Mouse (Mus musculus): ENCODE results near the gene Gm20683. TPM values are rescaled to one million over a fixed set of nuclear protein-coding genes. Genes with fewer than 3 reads are reported as not detected.
A peak's percentile ranks its signal among the peaks of the same experiment; 100 is the strongest.

Gene Gm20683
- polyA plus RNA-seq, 1 experiment from 2014 or later, result 2.6 TPM

DNA sequence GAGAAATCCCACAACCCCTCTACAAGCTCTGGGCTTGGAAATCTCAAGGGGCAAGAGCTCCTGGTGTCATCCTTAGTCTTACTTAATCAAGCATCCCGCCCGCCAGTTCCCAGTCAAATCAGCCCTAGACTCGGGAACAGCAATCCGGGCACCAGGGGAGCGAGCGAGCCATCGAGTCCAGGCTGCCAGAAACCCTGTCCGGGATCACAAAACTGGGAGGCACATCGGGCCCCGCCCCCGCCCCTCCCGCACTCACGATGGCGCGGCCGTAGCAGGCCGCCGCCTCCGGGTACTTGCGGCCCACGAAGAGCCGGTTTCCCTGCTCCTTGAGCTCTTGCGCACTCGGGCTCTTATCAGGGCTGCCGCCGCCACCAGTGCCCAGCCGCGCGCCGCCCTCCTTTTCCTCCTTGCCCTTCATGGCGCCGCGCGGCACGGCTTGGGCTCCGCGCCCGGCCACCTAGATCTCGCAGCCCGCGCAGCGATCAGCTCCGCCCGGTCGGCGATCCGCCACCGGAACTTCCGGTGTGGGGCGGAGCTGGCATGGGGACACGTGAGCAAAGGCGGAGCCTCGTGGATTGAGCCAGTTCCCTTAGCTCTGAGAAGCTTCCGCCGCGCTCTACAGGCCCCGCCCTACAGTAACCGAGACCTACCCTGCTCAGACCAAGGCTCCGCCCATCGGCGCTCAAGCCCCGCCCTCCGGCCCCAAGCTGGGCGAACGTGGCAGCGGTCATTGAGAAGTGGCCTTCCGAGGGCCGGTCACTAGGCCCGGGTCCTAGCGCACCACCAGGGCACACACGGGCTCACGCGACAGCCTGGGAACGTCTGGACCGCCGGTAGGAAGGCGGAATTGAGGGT is 8.9 kb downstream of the Gm20683 start:
- H3K36me3 ChIP-seq (ENCODE audit: control insufficient read depth, insufficient read depth, low read length), result peaks cover 41% of the 10 kb centered on the region
- peak overlapping the region; percentile 93 for H3K9ac ChIP-seq (ENCODE audit: low read depth, low read length)
- H3K4me1 ChIP-seq (ENCODE audit: control insufficient read depth, insufficient read depth, low read length), result peaks cover 62% of the 10 kb centered on the region
- ATAC-seq (ENCODE audit: low FRiP score, low TSS enrichment), result peak; percentile 91
- no peaks in the 10 kb centered on the region for H3K27me3 ChIP-seq (ENCODE audit: control insufficient read depth, insufficient read depth, low read length)
- peak overlapping the region; percentile 98 for H3K27ac ChIP-seq (ENCODE audit: low read depth, low read length)
- under 1% methylated on average over 55 of the region's 77 CpGs for WGBS
- H3K4me3 ChIP-seq (ENCODE audit: low read length), result peak overlapping the region; percentile 89
- peak overlapping the region; percentile 95 for H3K4me2 ChIP-seq (replicated peaks; ENCODE audit: low read depth, low read length)
- no peaks in the 10 kb centered on the region for H3K9me3 ChIP-seq (ENCODE audit: control insufficient read depth, low read length)

DNA sequence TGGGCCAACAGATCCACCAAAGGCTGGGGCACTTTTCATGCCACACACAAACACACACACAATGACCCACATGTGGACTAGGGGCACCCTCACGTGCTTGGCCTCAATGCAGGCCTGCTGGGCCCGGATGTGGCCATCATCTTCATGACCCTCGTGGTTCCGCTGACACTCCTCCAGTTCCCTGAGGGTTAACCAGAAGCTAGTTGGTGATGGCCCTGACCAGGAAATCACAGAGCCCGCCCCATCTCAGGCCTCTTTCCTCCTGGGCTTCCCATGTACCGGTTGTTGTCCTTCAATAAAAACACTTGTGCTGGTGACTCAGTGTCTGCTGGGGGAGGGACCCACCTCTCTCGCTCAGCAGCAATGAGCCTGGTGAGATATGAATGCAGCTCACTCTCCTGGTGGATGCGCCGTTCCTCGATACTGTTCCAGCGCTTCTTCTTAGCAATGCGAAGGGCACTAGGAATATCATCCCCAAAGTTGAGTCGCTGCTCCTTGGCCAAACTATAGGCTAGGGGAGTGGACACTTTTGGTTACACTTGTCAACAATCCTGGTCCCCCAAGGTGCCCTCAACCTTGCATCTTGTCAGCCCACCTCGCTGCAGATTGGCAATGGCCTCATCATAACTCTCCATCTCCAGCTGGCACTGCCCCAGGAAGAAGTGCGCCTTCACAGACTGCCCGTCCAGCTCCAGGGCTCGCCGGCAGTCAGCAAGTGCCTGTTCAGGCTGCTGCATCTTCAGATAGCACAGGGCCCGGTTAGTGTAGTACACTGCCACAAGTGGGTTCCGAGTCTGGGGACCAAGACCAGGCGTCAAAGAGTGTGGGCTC is 9.9 kb downstream of the Gm20683 start:
- no peaks in the 10 kb centered on the region for H3K9me3 ChIP-seq (ENCODE audit: control insufficient read depth, low read length)
- peak overlapping the region; percentile 89 for H3K4me3 ChIP-seq (ENCODE audit: low read length)
- no peak overlapping the region; the same call in 1 of the 2 replicates for H3K27ac ChIP-seq (ENCODE audit: low read depth, low read length)
- H3K4me1 ChIP-seq (ENCODE audit: control insufficient read depth, insufficient read depth, low read length), result peaks cover 52% of the 10 kb centered on the region
- WGBS, result 57% methylated on average over 21 of the region's 21 CpGs
- H3K36me3 ChIP-seq (ENCODE audit: control insufficient read depth, insufficient read depth, low read length), result peaks cover 49% of the 10 kb centered on the region
- peak overlapping the region; percentile 95 for H3K4me2 ChIP-seq (replicated peaks; ENCODE audit: low read depth, low read length)
- no peaks in the 10 kb centered on the region for H3K27me3 ChIP-seq (ENCODE audit: control insufficient read depth, insufficient read depth, low read length)
- ATAC-seq (ENCODE audit: low FRiP score, low TSS enrichment), result no peak
- peak overlapping the region; percentile 93 for H3K9ac ChIP-seq (ENCODE audit: low read depth, low read length)

DNA sequence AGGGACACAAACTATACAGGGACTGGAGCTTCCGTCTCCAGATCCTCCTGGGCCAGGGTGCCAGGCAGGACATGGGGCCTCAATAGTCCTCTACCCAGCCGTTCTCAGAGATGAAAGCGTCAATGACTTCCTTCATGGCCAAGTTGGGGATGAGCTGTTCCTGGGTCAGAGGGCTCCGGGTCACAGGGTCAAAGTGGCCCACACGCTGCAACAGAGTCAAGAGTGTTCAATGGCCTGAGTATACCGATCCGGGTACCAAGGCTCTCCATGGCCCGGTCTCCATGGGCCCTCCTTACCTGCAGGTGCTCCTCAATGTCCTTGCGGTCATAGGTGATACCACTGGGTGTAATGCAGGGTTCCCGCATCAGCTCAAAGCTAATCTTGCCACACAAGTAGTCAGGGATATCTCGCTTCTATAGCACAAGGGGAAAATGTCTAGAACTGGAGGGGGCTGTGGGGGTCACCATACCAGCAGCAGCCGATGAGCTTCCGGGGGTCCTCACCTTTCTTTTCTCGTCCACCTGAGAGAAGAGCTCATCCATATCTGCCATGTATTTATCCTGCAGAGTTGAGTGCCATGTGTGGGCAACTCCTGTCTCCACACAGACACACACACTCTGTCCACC is 10.6 kb downstream of the Gm20683 start:
- H3K4me3 ChIP-seq (ENCODE audit: low read length), result peak overlapping the region; percentile 89
- no peak overlapping the region for H3K27ac ChIP-seq (ENCODE audit: low read depth, low read length)
- H3K9me3 ChIP-seq (ENCODE audit: control insufficient read depth, low read length), result no peaks in the 10 kb centered on the region
- peaks cover 56% of the 10 kb centered on the region for H3K36me3 ChIP-seq (ENCODE audit: control insufficient read depth, insufficient read depth, low read length)
- peak overlapping the region; percentile 95; the same call in 1 of the 2 replicates for H3K4me2 ChIP-seq (replicated peaks; ENCODE audit: low read depth, low read length)
- peak overlapping the region; percentile 93 for H3K9ac ChIP-seq (ENCODE audit: low read depth, low read length)
- no peak for ATAC-seq (ENCODE audit: low FRiP score, low TSS enrichment)
- peaks cover 45% of the 10 kb centered on the region for H3K4me1 ChIP-seq (ENCODE audit: control insufficient read depth, insufficient read depth, low read length)
- WGBS, result 85% methylated on average over 14 of the region's 14 CpGs
- no peaks in the 10 kb centered on the region for H3K27me3 ChIP-seq (ENCODE audit: control insufficient read depth, insufficient read depth, low read length)

DNA sequence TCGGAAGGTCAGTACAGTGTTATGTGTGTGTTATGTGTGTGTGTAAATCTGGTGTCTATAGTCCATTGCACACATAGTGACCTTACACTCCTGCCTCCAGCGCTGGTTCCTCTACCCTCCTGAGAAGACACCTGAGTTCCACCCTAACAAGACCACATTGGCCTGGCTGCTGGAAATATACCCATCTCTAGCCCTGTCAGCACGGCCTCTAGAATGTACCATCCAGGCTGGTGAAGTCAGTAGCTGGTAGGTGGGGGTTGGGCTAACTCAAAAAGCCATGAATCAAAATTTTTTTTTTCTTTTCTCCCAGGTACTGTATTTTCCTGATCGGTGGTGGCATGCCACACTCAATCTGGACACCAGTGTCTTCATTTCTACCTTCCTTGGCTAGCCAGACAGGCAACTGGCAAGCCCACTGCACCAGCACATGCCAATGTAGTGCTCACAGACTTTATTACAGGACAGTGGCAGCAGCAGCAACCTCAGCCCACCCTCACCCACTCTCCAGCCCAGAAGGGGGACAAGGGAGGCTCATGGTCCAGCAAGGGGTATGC is 11.3 kb downstream of the Gm20683 start:
- peaks cover 55% of the 10 kb centered on the region for H3K36me3 ChIP-seq (ENCODE audit: control insufficient read depth, insufficient read depth, low read length)
- no peak overlapping the region; the same call in 1 of the 2 replicates for H3K9ac ChIP-seq (ENCODE audit: low read depth, low read length)

DNA sequence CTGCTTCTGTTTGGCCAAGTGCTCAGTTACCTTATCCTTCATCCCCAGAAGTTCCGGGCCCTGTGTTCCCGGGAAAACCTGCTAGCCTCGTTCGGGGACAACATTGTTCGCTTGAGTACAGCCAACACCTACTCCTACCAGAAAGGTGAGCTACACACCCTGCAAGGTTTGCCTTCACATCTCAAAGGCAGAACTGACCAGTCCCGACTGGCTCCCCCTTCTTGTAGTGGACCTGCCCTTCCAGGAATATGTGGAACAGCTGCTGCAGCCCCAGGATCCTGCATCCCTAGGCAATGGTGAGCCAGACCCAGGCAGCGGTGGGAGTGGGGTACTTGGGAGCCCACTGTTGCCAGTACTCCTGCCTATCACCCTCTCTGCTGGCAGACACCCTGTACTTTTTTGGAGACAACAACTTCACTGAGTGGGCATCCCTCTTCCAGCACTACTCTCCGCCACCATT is 12.0 kb downstream of the Gm20683 start:
- H3K9ac ChIP-seq (ENCODE audit: low read depth, low read length), result peak overlapping the region; percentile 77
- 35% methylated on average over 8 of the region's 8 CpGs for WGBS
- H3K36me3 ChIP-seq (ENCODE audit: control insufficient read depth, insufficient read depth, low read length), result peaks cover 49% of the 10 kb centered on the region
- no peaks in the 10 kb centered on the region for H3K27me3 ChIP-seq (ENCODE audit: control insufficient read depth, insufficient read depth, low read length)
- peak overlapping the region; percentile 68 for H3K4me3 ChIP-seq (ENCODE audit: low read length)
- ATAC-seq (ENCODE audit: low FRiP score, low TSS enrichment), result no peak
- peak overlapping the region; percentile 92 for H3K27ac ChIP-seq (ENCODE audit: low read depth, low read length)
- peak overlapping the region; percentile 77 for H3K4me2 ChIP-seq (replicated peaks; ENCODE audit: low read depth, low read length)
- H3K4me1 ChIP-seq (ENCODE audit: control insufficient read depth, insufficient read depth, low read length), result peaks cover 42% of the 10 kb centered on the region
- no peaks in the 10 kb centered on the region for H3K9me3 ChIP-seq (ENCODE audit: control insufficient read depth, low read length)

More for the DNA sequence above, 11.3 kb downstream of the Gm20683 start:
- Histone ChIP-seq H3K4me3 (ENCODE audit: low read length) (peak overlapping the region; percentile 68), H3K9me3 (ENCODE audit: control insufficient read depth, low read length) (no peaks in the 10 kb centered on the region), H3K4me1 (ENCODE audit: control insufficient read depth, insufficient read depth, low read length) (peaks cover 42% of the 10 kb centered on the region), H3K4me2 (replicated peaks; ENCODE audit: low read depth, low read length) (peak overlapping the region; percentile 77), H3K27ac (ENCODE audit: low read depth, low read length) (0 out of 2 replicates have a peak overlapping the region, but pooled peaks have one; percentile 92), H3K27me3 (ENCODE audit: control insufficient read depth, insufficient read depth, low read length) (no peaks in the 10 kb centered on the region)
- ATAC-seq (ENCODE audit: low FRiP score, low TSS enrichment), result no peak
- 83% methylated on average over 4 of the region's 4 CpGs for WGBS

DNA sequence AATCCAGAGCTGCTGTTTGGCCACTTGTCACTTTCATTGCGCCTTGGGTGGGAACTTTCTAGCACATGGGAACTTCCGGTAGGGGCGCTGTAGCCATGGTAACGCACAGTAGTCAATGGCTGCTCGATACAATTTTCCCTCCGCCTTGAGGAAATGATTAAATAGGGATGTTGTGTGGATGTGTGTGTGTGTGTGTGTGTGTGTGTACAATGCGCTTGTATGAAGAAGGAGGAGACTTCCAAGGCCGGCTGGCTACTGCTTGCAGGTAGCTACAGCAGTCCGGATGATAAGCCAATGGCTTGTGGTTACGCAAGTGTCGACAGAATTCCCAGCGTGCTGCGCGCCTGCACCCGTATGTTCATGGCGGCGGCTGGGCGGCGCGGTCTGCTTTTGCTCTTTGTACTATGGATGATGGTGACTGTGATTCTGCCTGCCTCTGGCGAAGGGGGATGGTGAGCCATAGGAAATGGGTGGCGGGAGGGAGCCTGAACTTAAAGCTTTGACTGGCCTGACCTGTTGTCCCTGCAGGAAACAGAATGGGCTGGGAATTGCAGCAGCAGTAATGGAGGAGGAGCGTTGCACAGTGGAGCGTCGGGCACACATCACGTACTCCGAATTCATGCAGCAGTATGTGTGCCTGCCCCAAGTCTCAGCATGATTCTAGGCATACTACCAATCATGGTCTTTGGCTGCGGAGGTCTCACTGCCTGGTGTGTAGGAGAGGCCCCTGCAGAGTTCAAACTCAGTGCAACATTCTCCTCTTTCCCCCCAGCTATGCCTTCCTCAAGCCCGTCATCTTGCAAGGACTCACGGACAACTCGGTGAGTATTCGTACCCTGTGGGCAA is 12.6 kb downstream of the Gm20683 start, which contains the start of gene Jmjd8:
Gene Jmjd8, plus strand, starts transcription at position 156 of the 846 bp plus-strand sequence.
- peak within 1 kb of the TSS; percentile 68 for H3K4me3 ChIP-seq (ENCODE audit: low read length)
- H3K4me2 ChIP-seq (replicated peaks; ENCODE audit: low read depth, low read length), result peak within 1 kb of the TSS; percentile 77
- H3K27ac ChIP-seq (ENCODE audit: low read depth, low read length), result peak within 1 kb of the TSS; percentile 92
- ATAC-seq (ENCODE audit: low FRiP score, low TSS enrichment), result peak; percentile 21
- H3K27me3 ChIP-seq (ENCODE audit: control insufficient read depth, insufficient read depth, low read length), result no peaks in the 10 kb centered on the region
- under 1% methylated on average over 32 of the region's 32 CpGs for WGBS
- H3K4me1 ChIP-seq (ENCODE audit: control insufficient read depth, insufficient read depth, low read length), result peaks cover 42% of the 10 kb centered on the region
- H3K9me3 ChIP-seq (ENCODE audit: control insufficient read depth, low read length), result no peaks in the 10 kb centered on the region
- peaks cover 49% of the 10 kb centered on the region for H3K36me3 ChIP-seq (ENCODE audit: control insufficient read depth, insufficient read depth, low read length)
- H3K9ac ChIP-seq (ENCODE audit: low read depth, low read length), result peak within 1 kb of the TSS; percentile 77

DNA sequence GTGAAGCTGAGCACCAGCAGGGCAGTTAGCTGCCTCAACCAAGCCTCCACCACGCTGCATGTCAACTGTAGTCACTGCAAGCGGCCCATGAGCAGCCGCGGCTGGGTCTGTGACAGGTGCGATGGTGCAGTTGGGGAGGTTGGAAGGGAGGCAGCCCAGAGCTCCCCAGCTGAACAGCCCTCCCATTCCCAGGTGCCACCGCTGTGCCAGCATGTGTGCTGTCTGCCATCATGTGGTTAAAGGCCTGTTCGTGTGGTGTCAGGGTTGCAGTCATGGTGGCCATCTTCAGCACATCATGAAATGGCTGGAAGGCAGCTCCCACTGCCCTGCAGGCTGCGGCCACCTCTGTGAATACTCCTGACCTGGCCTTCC is 13.4 kb downstream of the Gm20683 start:
- H3K27me3 ChIP-seq (ENCODE audit: control insufficient read depth, insufficient read depth, low read length), result no peaks in the 10 kb centered on the region
- H3K4me2 ChIP-seq (replicated peaks; ENCODE audit: low read depth, low read length), result peak overlapping the region; percentile 77
- H3K9me3 ChIP-seq (ENCODE audit: control insufficient read depth, low read length), result no peaks in the 10 kb centered on the region
- peak overlapping the region; percentile 68 for H3K4me3 ChIP-seq (ENCODE audit: low read length)
- H3K4me1 ChIP-seq (ENCODE audit: control insufficient read depth, insufficient read depth, low read length), result peaks cover 42% of the 10 kb centered on the region
- H3K36me3 ChIP-seq (ENCODE audit: control insufficient read depth, insufficient read depth, low read length), result peaks cover 49% of the 10 kb centered on the region
- WGBS, result 84% methylated on average over 8 of the region's 8 CpGs
- H3K9ac ChIP-seq (ENCODE audit: low read depth, low read length), result peak overlapping the region; percentile 77
- ATAC-seq (ENCODE audit: low FRiP score, low TSS enrichment), result no peak
- H3K27ac ChIP-seq (ENCODE audit: low read depth, low read length), result peak overlapping the region; percentile 92
